In genomic region chr17:87330250-87330920, GRCm38 (mm10) we compare ENCODE assay signal across 8 mouse cellular contexts. TPM values are rescaled to one million over a fixed set of nuclear protein-coding genes. Genes with fewer than 3 reads are reported as not detected.
DNase-seq lines count a peak whose midpoint lies in the region; ATAC-seq and TF ChIP-seq lines count a peak whose summit lies in the region.

No protein-coding gene starts in this region.

- TF ChIP-seq CTCF in hindbrain, postnatal 0 days (IDR thresholded peaks at IDR 0.05; ENCODE audit: low read depth) = no peak

- intact Hi-C loops in heart, postnatal 25 days (cut with DNase I) = no loop called here

- DNase-seq in heart, postnatal 25 days (ENCODE audit: low spot score) = no peak
- no peak for DNase-seq in embryonic facial prominence, embryonic 11.5 days (ENCODE audit: low spot score)
- DNase-seq in hindbrain, postnatal 0 days (ENCODE audit: low spot score) = peak; percentile 59
- DNase-seq in telencephalon, adult 2 months (ENCODE audit: low read depth, low spot score) = peak; percentile 95
- no peak for DNase-seq in ovary, postnatal 14 days (ENCODE audit: low spot score)
- DNase-seq in urinary bladder, postnatal 25 days (ENCODE audit: low spot score) = no peak

- peaks cover 20% of the 10 kb centered on the region for H3K4me1 ChIP-seq in heart, embryonic 15.5 days (replicated peaks)
- peaks cover 5% of the 10 kb centered on the region for H3K4me1 ChIP-seq in embryonic facial prominence, embryonic 11.5 days (ENCODE audit: control insufficient read depth, insufficient read depth, low read length)
- peaks cover 57% of the 10 kb centered on the region for H3K4me1 ChIP-seq in hindbrain, postnatal 0 days (ENCODE audit: insufficient read depth, low read length)
- peaks cover 40% of the 10 kb centered on the region for H3K4me1 ChIP-seq in limb, embryonic 15.5 days

- WGBS in heart, embryonic 15.5 days = 33% methylated on average over 22 of the region's 22 CpGs
- WGBS in embryonic facial prominence, embryonic 11.5 days = 30% methylated on average over 22 of the region's 22 CpGs
- WGBS in hindbrain, postnatal 0 days = 27% methylated on average over 22 of the region's 22 CpGs
- 39% methylated on average over 22 of the region's 22 CpGs for WGBS in limb, embryonic 15.5 days

- H3K4me2 ChIP-seq in heart, embryonic 15.5 days = peak overlapping the region; percentile 26
- 0 out of 2 replicates have a peak overlapping the region, but pooled peaks have one; percentile 11 for H3K4me2 ChIP-seq in embryonic facial prominence, embryonic 11.5 days (ENCODE audit: low read depth, low read length)
- H3K4me2 ChIP-seq in hindbrain, postnatal 0 days (ENCODE audit: low read depth, low read length) = peak overlapping the region; percentile 45
- peak overlapping the region; percentile 22; the same call in 1 of the 2 replicates for H3K4me2 ChIP-seq in limb, embryonic 15.5 days

- no peak overlapping the region for H3K27ac ChIP-seq in heart, embryonic 15.5 days
- H3K27ac ChIP-seq in embryonic facial prominence, embryonic 11.5 days (replicated peaks; ENCODE audit: low read depth, low read length) = no peak overlapping the region
- peak overlapping the region; percentile 78 for H3K27ac ChIP-seq in hindbrain, postnatal 0 days
- H3K27ac ChIP-seq in limb, embryonic 15.5 days = peak overlapping the region; percentile 55

- H3K4me3 ChIP-seq in heart, embryonic 15.5 days = no peak overlapping the region
- no peak overlapping the region for H3K4me3 ChIP-seq in embryonic facial prominence, embryonic 11.5 days (ENCODE audit: low read depth, low read length)
- no peak overlapping the region for H3K4me3 ChIP-seq in hindbrain, postnatal 0 days (ENCODE audit: low read length)
- no peak overlapping the region for H3K4me3 ChIP-seq in limb, embryonic 15.5 days

- no peaks in the 10 kb centered on the region for H3K9me3 ChIP-seq in heart, embryonic 15.5 days (replicated peaks)
- H3K9me3 ChIP-seq in embryonic facial prominence, embryonic 11.5 days (replicated peaks; ENCODE audit: control insufficient read depth, low read length) = no peaks in the 10 kb centered on the region
- H3K9me3 ChIP-seq in hindbrain, postnatal 0 days (ENCODE audit: low read length) = no peaks in the 10 kb centered on the region
- H3K9me3 ChIP-seq in limb, embryonic 15.5 days = no peaks in the 10 kb centered on the region

- H3K36me3 ChIP-seq in heart, embryonic 15.5 days = no peaks in the 10 kb centered on the region
- no peaks in the 10 kb centered on the region for H3K36me3 ChIP-seq in embryonic facial prominence, embryonic 11.5 days (replicated peaks; ENCODE audit: control insufficient read depth, insufficient read depth, low read depth, low read length)
- H3K36me3 ChIP-seq in hindbrain, postnatal 0 days (ENCODE audit: insufficient read depth, low read length) = no peaks in the 10 kb centered on the region
- H3K36me3 ChIP-seq in limb, embryonic 15.5 days = no peaks in the 10 kb centered on the region

- no peak for ATAC-seq in heart, embryonic 15.5 days (replicated peaks; ENCODE audit: insufficient number of reproducible peaks, insufficient read depth, low FRiP score, low read depth)
- 0 out of 2 replicates have a peak, but pooled peaks have one; percentile 11 for ATAC-seq in embryonic facial prominence, embryonic 11.5 days (replicated peaks; ENCODE audit: insufficient number of reproducible peaks, low FRiP score, low TSS enrichment, low read depth)
- peak; percentile 39 for ATAC-seq in hindbrain, postnatal 0 days
- no peak for ATAC-seq in limb, embryonic 15.5 days (ENCODE audit: insufficient number of reproducible peaks, low FRiP score, low TSS enrichment, low read depth)

- no peak overlapping the region for H3K9ac ChIP-seq in heart, embryonic 15.5 days
- peak overlapping the region; percentile 10 for H3K9ac ChIP-seq in embryonic facial prominence, embryonic 11.5 days (replicated peaks; ENCODE audit: low read length)
- peak overlapping the region; percentile 33 for H3K9ac ChIP-seq in hindbrain, postnatal 0 days (replicated peaks; ENCODE audit: low read length)
- no peak overlapping the region for H3K9ac ChIP-seq in limb, embryonic 15.5 days

- peaks cover 13% of the 10 kb centered on the region; the same call in 1 of the 2 replicates for H3K27me3 ChIP-seq in heart, embryonic 15.5 days
- H3K27me3 ChIP-seq in embryonic facial prominence, embryonic 11.5 days (ENCODE audit: control insufficient read depth, insufficient read depth, low read length) = peaks cover 2% of the 10 kb centered on the region; the same call in 1 of the 2 replicates
- no peaks in the 10 kb centered on the region for H3K27me3 ChIP-seq in hindbrain, postnatal 0 days (ENCODE audit: insufficient read depth, low read length)
- no peaks in the 10 kb centered on the region; the same call in 1 of the 2 replicates for H3K27me3 ChIP-seq in limb, embryonic 15.5 days

RNA-seq across cellular contexts. Expression of gene Ttc7, which starts 47.7 kb away (rescaled TPM):
- polyA plus RNA-seq in heart, embryonic 15.5 days (2015; fragmentation: Nextera tagmentation; extraction: Ambion mirVana) = 2.8 and 7.1 TPM in 2 replicates
- 10 to 100 TPM; 10.4 to 13.0 TPM for total RNA-seq in heart, postnatal 25 days (2021)
- 2.3 and 3.3 TPM in 2 replicates for polyA plus RNA-seq in embryonic facial prominence, embryonic 11.5 days (2014; fragmentation: Nextera tagmentation; extraction: Ambion mirVana)
- 9.9 and 10.9 TPM in 2 replicates for total RNA-seq in hindbrain, postnatal 0 days (2014; rRNA removed)
- polyA plus RNA-seq in hindbrain, postnatal 0 days (2015; fragmentation: Nextera tagmentation; extraction: Ambion mirVana) = 9.0 and 13.3 TPM in 2 replicates
- 11.6 and 14.9 TPM in 2 replicates for polyA plus RNA-seq in limb, embryonic 15.5 days (2015; fragmentation: Nextera tagmentation; extraction: Ambion mirVana)

Comparison
In these comparisons a context has a peak if more than half of its experiments do, and no peak if none do; other contexts are left out.
1. ATAC-seq: peak in embryonic facial prominence, embryonic 11.5 days (single experiment) and hindbrain, postnatal 0 days (single experiment); none in heart, embryonic 15.5 days (single experiment) and limb, embryonic 15.5 days (single experiment).
2. H3K27ac ChIP-seq: peak in hindbrain, postnatal 0 days (single experiment) and limb, embryonic 15.5 days (single experiment); none in heart, embryonic 15.5 days (single experiment) and embryonic facial prominence, embryonic 11.5 days (single experiment).
3. H3K9ac ChIP-seq: peak in embryonic facial prominence, embryonic 11.5 days (single experiment) and hindbrain, postnatal 0 days (single experiment); none in heart, embryonic 15.5 days (single experiment) and limb, embryonic 15.5 days (single experiment).
4. DNase-seq: peak in hindbrain, postnatal 0 days (single experiment) and telencephalon, adult 2 months (single experiment); none in heart, postnatal 25 days (single experiment), embryonic facial prominence, embryonic 11.5 days (single experiment), ovary, postnatal 14 days (single experiment) and urinary bladder, postnatal 25 days (single experiment).
5. Peak in every context shown above with its lines, with median percentiles within 50 percentile points of each other: H3K4me2 ChIP-seq.